Mouse (Mus musculus): ENCODE measurements at regions not wholly inside any gene's neighbourhood (a gene's known extent, or its start where the extent isn't known, plus 50 kb on each side); places are given as distances from the start of the nearest gene placed in this dataset.
A peak's percentile ranks its signal among the peaks of the same experiment; 100 is the strongest.

- DNase-seq (ENCODE audit: low spot score in 2 of 2): no peak
These were observed 164.5 kb downstream of the Gm765 start for GRCm38 (mm10) chr6:98178005-98178404.

- DNase-seq (ENCODE audit: low spot score in 2 of 2): no peak
These were observed 193.3 kb downstream of the Gm765 start for GRCm38 (mm10) chr6:98149043-98149813.

DNA sequence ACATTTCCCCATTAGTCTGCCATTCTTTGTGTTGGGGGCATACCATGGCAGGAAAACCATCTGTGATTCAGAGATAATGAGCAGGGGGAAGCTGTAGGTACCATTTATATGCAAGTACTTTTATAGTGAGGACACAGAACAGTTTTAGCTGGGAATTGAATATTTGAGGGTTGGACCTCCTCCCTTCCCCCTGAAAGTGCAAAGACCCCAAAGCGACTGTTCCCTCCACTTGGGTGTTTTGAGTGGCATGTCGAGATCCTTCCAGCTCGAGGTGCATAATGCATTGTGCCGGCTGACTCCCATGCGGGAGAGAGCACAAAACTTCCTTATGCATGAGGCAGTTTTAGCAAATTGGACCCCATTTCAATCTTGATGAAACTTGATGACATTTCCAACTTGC, 194.7 kb downstream of the Gm765 start:
- DNase-seq (ENCODE audit: low spot score in 2 of 2): no peak

GRCm38 (mm10) chr6:98132931-98133330, 209.6 kb downstream of the Gm765 start:
- DNase-seq (ENCODE audit: low spot score in 2 of 2): peak; percentile 27 to 84

- no peak for DNase-seq (ENCODE audit: low spot score in 2 of 2)
These were observed 217.1 kb downstream of the Gm765 start for GRCm38 (mm10) chr6:98125434-98125833.

DNA sequence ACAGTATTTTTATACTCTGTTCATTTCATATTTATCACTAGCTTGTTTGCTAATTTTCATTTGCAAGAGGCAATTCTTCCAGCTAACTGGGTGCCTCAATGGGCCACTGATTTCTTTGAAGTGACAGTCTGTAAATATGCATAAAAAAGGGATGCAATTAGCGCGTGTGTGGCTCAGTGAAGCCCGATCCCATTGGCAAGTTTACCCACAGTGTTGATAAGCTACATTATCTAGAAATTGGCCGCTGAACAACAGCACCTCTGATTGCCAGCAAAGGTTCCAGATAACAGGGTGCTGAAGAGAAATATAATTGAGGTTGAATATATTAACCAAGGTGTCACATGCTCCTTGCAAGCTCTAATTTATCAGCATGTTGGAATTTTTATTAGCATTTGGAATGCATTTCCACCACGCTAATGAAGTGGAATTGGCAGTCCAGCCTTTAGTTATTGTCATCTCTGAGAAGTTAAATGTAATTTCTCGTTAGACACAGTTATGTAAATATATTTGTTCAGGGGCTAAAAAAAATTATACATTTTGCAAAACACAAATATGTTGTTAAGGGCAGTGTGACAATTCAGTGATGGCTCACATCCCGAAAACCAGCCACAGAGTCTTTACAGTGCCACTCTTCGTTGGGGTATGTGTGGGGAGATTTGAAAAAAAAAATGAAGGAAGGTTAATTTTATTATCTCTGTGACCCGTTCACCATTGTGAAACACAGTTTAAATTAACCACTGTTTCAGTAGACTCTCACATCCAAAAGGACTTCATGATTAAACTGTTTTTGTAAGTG, 224.0 kb downstream of the Gm765 start:
- DNase-seq (ENCODE audit: low spot score in 2 of 2): no peak

DNA sequence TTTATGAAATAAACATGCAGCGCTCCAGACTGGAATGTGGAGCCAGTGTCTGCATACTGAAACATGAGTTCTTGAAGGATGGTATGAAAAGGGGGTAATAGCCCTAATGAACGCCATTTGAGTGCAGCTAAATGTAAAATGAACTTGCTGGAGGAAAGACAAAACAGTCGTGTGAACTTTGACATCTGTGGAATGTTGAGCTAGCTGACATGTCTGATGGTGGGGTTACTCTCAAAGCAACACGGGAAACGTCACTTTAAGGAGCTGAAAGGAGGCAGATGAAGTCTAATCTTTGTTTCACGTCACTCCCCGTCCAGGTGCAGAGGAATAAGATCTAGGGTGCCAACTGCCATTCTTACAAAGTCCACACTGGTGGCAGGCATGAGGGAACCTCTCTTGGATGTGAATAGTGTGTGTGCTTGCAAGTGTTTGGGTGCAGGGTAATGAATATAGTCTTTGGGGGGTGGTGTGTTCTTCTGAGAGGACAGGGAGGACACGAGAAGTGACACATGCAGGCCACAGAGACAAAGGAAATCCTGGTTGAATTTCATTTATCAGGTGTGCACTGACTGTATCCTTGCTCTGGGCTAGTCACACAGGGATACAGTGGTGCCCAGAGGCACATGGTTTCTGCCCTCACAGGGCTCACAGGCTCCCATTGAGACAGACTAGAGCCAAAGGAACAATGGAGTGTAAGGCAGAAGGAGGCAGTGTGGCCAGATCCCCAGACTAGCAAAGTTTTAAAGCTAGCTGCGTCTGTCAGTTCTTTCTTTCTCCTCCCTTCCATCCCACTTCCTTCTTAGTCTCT, 228.0 kb downstream of the Gm765 start:
- DNase-seq (ENCODE audit: low spot score in 2 of 2): no peak

GRCm38 (mm10) chr6:98113708-98114107, 228.8 kb downstream of the Gm765 start:
- no peak for DNase-seq (ENCODE audit: low spot score in 2 of 2)

DNA sequence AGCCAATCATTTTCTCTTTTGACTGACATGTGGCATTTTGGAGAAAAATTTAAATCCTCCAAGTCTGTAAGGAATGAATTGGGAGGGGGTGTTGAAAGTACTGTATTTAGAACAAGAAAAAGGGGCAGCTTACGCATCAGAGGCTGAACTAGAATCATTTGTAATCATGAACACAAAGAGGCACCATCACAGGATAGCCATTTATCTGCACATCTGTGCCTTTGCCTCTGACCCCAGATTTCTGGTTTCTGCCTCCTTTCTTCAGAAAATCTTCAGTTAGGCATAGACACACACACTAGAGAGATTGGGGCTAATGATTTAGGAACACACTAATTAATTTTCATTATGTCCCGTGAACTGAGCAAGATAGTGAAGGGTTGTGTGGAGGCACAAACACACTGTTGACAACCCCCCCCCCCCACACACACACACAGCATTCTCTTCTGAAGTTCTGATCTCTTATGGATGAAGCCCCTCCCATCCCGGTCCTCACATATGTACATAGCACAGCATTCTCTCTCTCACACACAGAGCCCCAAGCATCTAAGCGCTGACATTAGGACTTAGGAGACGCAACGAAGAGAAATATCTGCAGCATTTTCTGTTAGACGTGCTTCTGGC, 229.9 kb downstream of the Gm765 start:
- DNase-seq (ENCODE audit: low spot score in 2 of 2): no peak

DNA sequence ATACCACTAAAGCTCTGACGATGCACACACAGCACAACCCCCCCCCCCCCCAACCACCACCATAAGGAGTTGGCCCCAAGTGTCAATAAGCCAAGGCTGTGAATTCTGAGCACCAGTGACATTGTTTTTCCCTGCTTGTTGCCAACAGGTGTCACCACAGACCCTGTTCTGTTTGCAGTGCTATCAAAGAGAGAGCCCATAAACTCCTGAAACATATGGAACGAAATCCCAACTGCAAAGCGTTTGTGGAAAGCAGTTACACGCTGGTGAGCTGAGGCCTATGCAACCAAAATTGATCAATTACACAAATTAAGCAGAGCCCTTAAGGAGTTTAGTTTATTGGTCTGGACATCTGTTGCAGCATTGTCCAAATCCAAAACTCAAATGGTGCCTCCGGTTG, 235.4 kb downstream of the Gm765 start:
- no peak for DNase-seq (ENCODE audit: low spot score in 2 of 2)

- peak; percentile 77 to 96 for DNase-seq (ENCODE audit: low spot score in 2 of 2)
These were observed 237.1 kb downstream of the Gm765 start for GRCm38 (mm10) chr6:98105280-98106090.

DNA sequence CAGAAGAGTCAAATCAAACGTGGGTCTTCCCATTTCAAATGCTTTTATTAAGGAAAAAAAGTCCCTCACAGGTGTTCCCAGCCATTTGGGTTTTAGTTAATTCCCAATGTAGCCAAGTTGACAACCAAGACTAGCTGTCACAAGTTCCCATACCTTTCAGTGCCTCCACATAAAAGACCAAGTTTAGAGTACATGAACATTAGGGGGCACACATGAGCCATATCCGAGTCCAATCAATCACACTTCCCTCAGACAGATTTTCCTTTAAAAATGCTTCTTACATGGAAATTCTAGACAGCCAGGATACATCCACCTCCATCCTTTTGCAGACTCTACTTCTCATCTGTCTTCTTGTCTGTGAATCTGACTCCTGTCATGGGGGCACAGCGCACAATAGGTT, 238.1 kb downstream of the Gm765 start:
- no peak for DNase-seq (ENCODE audit: low spot score in 2 of 2)

DNA sequence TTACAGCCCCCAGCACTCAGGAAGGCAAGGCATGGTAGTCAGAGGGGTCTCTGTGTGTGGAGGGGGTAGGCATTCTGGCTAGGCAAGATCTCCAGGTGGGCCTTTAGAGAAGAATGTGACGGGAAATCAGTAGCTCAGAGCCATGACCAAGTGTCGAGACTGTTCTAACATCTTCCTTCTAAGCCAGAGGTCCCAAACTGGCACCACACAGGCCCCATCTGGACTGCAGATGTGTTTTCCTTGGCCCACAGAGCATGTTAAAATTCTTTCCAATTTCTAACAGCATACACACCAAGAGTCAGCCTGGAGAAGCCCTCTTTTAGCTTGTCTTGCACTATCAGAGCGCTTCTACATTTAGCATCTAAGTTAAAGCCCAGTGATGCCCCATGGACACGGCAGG, 241.5 kb downstream of the Gm765 start:
- DNase-seq (ENCODE audit: low spot score in 2 of 2): no peak

DNA sequence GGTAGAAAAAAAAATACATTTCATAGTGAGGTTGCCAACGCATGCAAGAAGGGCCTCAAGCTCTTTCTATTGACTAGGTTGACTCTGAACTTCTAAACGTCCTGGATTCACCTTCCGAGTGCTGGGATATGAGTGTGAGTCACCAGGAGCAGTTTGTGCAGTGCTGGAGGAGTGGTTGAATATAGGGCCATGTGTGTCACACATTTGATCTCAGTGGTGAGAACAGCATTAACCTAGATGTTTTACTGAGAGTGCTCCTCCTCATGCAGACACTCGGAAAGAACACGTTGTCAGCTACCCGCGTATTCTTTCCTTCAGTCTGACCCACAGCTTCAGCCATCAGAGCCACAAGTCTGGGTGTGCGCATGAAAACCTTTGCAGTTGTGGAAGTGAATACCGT, 243.4 kb downstream of the Gm765 start:
- no peak for DNase-seq (ENCODE audit: low spot score in 2 of 2)

- no peak for DNase-seq (ENCODE audit: low spot score in 2 of 2)
These were observed 247.3 kb downstream of the Gm765 start for GRCm38 (mm10) chr6:98095243-98095642.

DNA sequence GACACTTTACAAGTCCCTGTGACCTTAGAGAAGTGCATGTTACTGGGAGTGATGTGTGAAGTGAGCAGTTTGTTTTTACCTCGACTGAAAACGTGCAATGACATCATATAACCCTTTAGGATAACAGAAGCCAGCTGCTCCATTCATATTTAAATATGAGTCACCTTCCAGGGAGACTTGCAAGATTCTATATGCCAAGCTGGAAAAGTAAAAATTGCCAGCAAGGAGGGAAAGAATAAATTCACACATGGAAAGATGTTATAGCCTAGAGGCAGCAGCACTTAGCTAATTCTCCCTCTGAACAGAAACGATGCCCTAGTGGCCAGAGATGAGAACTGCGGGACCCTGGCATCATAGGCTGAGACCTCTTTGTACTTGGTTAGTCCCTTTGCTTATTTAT, 253.4 kb downstream of the Gm765 start:
- peak in 1 of 2 experiments; percentile 24 for DNase-seq (ENCODE audit: low spot score in 2 of 2)

GRCm38 (mm10) chr6:98080076-98080475, 262.5 kb downstream of the Gm765 start:
- no peak for DNase-seq (ENCODE audit: low spot score in 2 of 2)
